Mouse (Mus musculus): ENCODE measurements around the gene Ascl3.

GRCm38 (mm10) chr7:109686585-109687128 is 44.9 kb downstream of the Ascl3 start:
- TF ChIP-seq CTCF (IDR thresholded peaks at IDR 0.05; ENCODE audit: extremely low read depth, insufficient read depth, low read length), result no peak
- TF ChIP-seq POLR2A (IDR thresholded peaks at IDR 0.05; ENCODE audit: extremely low read depth, insufficient read depth, low read length), result no peak
